Mouse (Mus musculus): ENCODE results near the gene Gprin2. TPM values are rescaled to one million over a fixed set of nuclear protein-coding genes. Genes with fewer than 3 reads are reported as not detected.
A peak's percentile ranks its signal among the peaks of the same experiment; 100 is the strongest.

Gene Gprin2
- polyA plus RNA-seq, 1 experiment from 2014 or later, result 2.0 TPM

DNA sequence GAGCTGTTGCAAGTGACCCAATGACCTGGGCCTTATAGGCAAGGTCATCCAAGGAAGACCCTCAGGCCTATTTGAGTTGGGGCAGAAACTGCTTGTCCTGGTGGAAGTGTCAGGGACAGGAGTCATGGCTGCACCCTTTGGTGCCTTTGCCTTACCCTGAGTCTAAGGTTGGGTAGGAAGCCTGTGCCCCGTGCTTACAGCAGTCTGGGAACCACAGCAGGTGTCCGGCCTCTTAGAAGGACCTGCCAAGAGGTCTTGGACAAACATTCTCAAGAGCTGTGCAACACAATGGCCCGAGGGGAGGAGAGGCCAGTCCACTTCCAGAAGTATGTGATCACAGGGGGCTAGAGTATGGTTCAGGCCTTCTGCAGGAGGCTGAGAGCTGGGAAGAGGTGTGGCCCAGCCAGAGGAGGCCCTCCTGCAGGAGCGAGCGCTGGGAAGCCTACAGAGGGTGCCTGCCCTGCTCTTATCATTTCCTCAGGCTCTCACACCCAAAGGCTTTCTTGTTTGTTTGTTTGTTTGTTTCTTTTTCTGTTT, 22.0 kb upstream of the Gprin2 start:
- Histone ChIP-seq H3K9ac (no peak overlapping the region), H3K27ac (no peak overlapping the region)
- WGBS, result 75% methylated on average over 5 of the region's 5 CpGs

DNA sequence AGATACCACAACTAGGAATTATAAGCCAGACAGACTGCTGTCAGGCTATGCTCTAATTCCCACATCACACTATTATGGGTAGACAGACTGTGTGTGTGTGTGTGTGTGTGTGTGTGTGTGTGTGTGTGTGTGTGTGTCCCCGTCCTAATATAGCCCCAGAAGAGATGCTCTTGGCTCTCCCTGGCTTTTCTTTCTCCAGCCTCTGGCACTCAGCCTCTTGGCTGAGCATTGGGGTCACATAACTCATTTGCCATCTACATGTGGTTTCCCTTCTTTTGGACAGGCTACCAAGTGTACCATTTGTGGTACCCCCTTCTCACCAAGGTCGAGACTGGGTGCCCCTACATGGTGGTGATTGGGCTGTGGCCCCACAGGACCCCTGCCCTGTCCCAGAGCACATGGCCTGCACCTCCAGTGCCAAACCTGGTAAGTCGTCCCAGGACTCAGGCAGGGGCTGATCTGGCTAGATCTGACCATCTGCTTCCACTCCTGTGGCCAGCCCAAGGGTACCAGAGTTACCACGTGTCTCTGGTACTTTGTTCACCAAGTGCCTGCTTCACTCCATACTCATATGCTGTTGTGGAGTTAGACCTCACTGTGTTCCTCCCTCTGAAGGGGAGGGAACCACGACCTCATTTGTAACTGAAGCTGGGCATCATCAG, 20.1 kb upstream of the Gprin2 start:
- Histone ChIP-seq H3K9me3 (replicated peaks) (no peaks in the 10 kb centered on the region), H3K27me3 (peaks cover 41% of the 10 kb centered on the region), H3K36me3 (ENCODE audit: poor library complexity, severe bottlenecking) (no peaks in the 10 kb centered on the region), H3K4me2 (no peak overlapping the region), H3K4me3 (no peak overlapping the region), H3K27ac (no peak overlapping the region), H3K9ac (no peak overlapping the region), H3K4me1 (peaks cover 4% of the 10 kb centered on the region; the same call in 1 of the 2 replicates)
- ATAC-seq, result no peak
- 72% methylated on average over 5 of the region's 5 CpGs for WGBS

More for the DNA sequence above, 22.0 kb upstream of the Gprin2 start:
- H3K9me3 ChIP-seq (replicated peaks), result no peaks in the 10 kb centered on the region
- H3K4me3 ChIP-seq, result no peak overlapping the region
- H3K4me2 ChIP-seq, result no peak overlapping the region
- H3K36me3 ChIP-seq (ENCODE audit: poor library complexity, severe bottlenecking), result no peaks in the 10 kb centered on the region
- peaks cover 4% of the 10 kb centered on the region; the same call in 1 of the 2 replicates for H3K4me1 ChIP-seq
- peaks cover 34% of the 10 kb centered on the region for H3K27me3 ChIP-seq
- ATAC-seq, result no peak

DNA sequence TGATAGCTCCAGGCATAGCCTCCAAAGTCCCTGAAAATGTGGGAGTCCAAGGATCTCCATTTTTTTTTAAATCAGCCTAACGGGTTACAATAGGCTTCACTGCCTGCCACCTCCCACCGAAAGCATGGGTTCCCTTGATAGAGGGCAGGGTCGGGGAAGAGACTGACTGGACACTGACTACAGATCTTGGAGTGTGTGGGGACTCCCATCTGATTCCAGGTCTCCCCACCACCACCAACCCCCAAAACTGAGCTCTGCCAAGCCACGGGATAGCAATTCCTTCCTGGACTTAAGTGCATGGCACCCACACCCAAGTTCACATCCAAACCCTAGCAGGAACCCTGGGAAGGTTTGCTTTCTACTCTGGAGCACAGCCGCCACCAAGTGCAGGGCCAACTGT, 19.0 kb upstream of the Gprin2 start:
- no peak overlapping the region for H3K4me3 ChIP-seq
- WGBS, result 80% methylated on average over 5 of the region's 5 CpGs
- H3K27me3 ChIP-seq, result peaks cover 41% of the 10 kb centered on the region
- ATAC-seq, result no peak
- no peaks in the 10 kb centered on the region for H3K9me3 ChIP-seq (replicated peaks)
- peaks cover 4% of the 10 kb centered on the region; the same call in 1 of the 2 replicates for H3K4me1 ChIP-seq
- no peaks in the 10 kb centered on the region for H3K36me3 ChIP-seq (ENCODE audit: poor library complexity, severe bottlenecking)
- H3K9ac ChIP-seq, result no peak overlapping the region
- H3K4me2 ChIP-seq, result no peak overlapping the region
- no peak overlapping the region for H3K27ac ChIP-seq

DNA sequence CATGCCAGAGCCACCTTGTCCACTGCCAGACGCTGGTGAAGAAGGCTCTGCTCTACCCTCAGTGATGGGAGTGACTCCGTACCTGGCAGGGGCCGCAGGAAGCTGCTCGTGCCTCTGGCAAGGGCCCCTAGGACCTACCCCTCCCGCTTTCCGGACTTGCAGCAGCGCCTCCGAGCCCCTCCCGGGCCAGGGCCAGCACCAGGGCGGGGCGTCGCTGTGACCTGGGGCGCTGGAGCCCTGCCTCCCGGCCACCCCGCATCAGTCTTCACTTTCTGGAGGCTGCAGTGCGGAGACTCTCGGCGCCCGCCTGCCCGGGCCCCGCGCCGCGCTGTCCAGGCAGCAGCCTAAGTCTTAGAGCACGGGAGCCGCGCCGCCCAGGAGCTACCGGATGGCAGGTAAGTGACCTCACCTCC, 18.3 kb upstream of the Gprin2 start:
- 8% methylated on average over 29 of the region's 29 CpGs for WGBS
- ATAC-seq, result no peak
- no peak overlapping the region for H3K9ac ChIP-seq
- H3K27me3 ChIP-seq, result peaks cover 41% of the 10 kb centered on the region
- no peak overlapping the region for H3K27ac ChIP-seq
- H3K4me1 ChIP-seq, result peaks cover 4% of the 10 kb centered on the region; the same call in 1 of the 2 replicates
- no peaks in the 10 kb centered on the region for H3K9me3 ChIP-seq (replicated peaks)
- H3K36me3 ChIP-seq (ENCODE audit: poor library complexity, severe bottlenecking), result no peaks in the 10 kb centered on the region
- peak overlapping the region; percentile 21 for H3K4me3 ChIP-seq
- peak overlapping the region; percentile 54 for H3K4me2 ChIP-seq

DNA sequence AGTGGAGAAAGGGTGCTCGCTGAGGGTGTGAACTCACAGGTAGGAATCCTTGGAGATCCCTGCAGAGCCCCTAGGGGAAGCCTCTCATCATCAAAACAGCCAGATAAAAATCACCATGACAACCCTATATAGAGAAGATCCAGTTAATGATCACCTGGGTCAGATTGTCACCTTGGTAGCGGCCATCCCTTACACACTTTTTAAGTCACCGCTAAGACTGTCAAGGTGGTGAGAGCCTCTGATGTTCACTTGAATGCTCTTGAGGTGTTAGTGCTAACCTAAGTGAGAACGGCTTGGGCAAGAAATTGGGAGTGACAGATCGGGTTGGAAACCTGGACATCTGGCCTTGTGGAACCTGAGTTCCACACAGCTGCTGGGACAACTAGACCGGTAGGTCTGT, 17.8 kb upstream of the Gprin2 start, which contains the start of gene Syt15:
Syt15 (plus strand) TSS at position 301 of the 400 bp plus-strand sequence.
- Histone ChIP-seq H3K27ac (no peak within 1 kb of the TSS), H3K9me3 (replicated peaks) (no peaks in the 10 kb centered on the region)

DNA sequence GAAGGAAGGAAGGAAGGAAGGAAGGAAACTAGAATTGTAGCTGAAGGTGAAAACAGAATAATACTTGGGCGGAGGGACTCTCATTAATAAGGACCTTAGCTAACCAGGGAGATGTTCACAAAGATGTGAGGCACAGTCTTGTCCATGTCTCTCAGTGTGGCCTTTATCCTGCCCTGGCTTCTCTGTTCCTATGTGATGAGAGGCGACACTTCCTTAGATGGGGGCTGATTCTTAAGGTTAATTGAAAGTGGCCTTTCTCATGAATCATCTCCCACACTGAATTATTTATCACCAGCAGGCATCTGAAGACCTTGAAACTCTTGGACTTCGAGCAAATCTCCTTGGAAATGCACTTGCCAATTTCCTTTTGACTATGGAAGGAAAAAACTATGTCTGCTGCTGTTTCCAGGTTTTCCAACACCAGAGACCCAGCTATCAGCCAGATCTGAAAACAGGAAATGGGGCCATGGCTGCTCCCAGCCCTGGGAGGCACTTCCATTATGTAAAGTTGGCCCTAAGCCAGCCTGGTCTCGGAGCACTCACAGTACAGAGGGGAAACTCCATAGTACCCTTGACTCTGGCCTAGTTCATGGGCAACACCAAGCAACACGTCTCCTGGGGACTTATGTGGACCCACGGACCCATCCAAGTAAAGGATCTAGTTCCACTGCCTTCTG, 14.1 kb upstream of the Gprin2 start:
- no peak overlapping the region for H3K27ac ChIP-seq
- H3K4me2 ChIP-seq, result no peak overlapping the region
- H3K9me3 ChIP-seq (replicated peaks), result no peaks in the 10 kb centered on the region
- H3K27me3 ChIP-seq, result peaks cover 28% of the 10 kb centered on the region
- ATAC-seq, result no peak
- no peak overlapping the region for H3K4me3 ChIP-seq
- no peak overlapping the region for H3K9ac ChIP-seq
- H3K4me1 ChIP-seq, result peaks cover 4% of the 10 kb centered on the region; the same call in 1 of the 2 replicates
- H3K36me3 ChIP-seq (ENCODE audit: poor library complexity, severe bottlenecking), result no peaks in the 10 kb centered on the region
- WGBS, result 72% methylated on average over 6 of the region's 6 CpGs

More for the DNA sequence above, 17.8 kb upstream of the Gprin2 start, which contains the start of gene Syt15:
- Histone ChIP-seq H3K4me3 (peak within 1 kb of the TSS; percentile 21), H3K27me3 (peaks cover 41% of the 10 kb centered on the region), H3K4me2 (peak within 1 kb of the TSS; percentile 54), H3K36me3 (ENCODE audit: poor library complexity, severe bottlenecking) (no peaks in the 10 kb centered on the region), H3K4me1 (peaks cover 4% of the 10 kb centered on the region; the same call in 1 of the 2 replicates), H3K9ac (no peak within 1 kb of the TSS)
- no peak for ATAC-seq
- WGBS, result 72% methylated on average over 6 of the region's 6 CpGs

DNA sequence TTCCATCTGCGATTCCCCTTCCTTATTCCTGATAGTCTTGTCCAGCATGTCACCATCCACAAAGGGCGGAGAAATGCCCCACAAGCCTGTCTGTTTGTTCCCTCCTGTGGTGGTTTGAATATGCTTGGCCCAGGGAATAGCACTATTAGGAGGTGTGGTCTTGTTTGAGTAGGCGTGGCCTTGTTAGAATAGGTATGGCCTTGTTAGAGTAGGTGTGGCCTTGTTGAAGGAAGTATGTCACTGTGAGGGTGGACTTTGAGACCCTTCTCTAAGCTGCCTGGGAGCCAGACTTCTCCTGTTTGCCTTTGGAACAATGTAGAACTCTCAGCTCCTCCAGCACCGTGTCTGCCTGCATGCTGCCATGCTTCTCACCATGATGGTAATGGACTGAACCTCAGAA, 8.5 kb upstream of the Gprin2 start:
- Histone ChIP-seq H3K36me3 (ENCODE audit: poor library complexity, severe bottlenecking) (no peaks in the 10 kb centered on the region), H3K9ac (no peak overlapping the region), H3K9me3 (replicated peaks) (no peaks in the 10 kb centered on the region), H3K4me1 (no peaks in the 10 kb centered on the region), H3K4me2 (no peak overlapping the region), H3K27ac (no peak overlapping the region), H3K27me3 (no peaks in the 10 kb centered on the region), H3K4me3 (no peak overlapping the region)
- WGBS, result 88% methylated on average over 4 of the region's 4 CpGs
- no peak for ATAC-seq

DNA sequence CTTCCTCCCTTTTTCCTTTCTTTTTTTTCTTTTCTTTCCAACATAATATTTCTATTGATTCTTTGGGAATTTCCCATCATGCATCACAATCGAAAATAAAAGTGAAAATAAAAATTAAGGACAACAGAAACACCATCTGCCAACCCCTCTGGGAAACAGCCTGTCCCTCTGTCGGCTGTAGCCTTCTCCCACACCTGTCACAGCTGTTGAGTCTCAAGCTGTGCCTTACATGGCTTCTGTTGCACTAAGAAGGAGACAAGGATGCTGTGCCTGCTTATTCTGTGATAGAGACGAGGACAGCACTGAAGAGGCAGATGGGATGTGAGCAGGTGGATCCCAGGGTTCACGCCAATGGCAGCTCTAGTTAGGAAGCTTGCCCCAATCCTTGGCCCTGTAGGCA, 7.6 kb upstream of the Gprin2 start:
- Histone ChIP-seq H3K36me3 (ENCODE audit: poor library complexity, severe bottlenecking) (no peaks in the 10 kb centered on the region), H3K4me2 (no peak overlapping the region), H3K4me1 (no peaks in the 10 kb centered on the region), H3K9ac (no peak overlapping the region), H3K27me3 (no peaks in the 10 kb centered on the region), H3K4me3 (no peak overlapping the region), H3K27ac (no peak overlapping the region), H3K9me3 (replicated peaks) (no peaks in the 10 kb centered on the region)
- no peak for ATAC-seq
- 50% methylated on average over 4 of the region's 4 CpGs for WGBS

DNA sequence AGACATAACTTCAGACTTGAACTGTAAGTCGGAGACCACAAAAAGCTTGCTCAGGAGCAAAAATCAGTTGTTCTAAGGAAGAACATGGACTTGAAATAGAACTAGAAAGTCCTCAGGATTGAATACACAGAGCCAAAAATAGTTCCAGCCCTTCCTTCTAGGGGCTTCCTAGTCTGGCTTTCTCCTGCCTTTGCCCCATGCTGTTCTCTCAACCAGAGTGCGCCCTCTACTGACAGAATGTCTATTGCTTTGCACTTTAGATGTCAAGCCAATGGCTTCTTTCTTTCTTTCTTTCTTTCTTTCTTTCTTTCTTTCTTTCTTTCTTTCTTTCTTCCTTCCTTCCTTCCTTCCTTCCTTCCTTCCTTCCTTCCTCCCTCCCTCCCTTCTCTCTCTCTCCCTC, 7.2 kb upstream of the Gprin2 start:
- H3K9ac ChIP-seq, result no peak overlapping the region
- no peak overlapping the region for H3K4me3 ChIP-seq
- no peak overlapping the region for H3K27ac ChIP-seq
- H3K4me2 ChIP-seq, result no peak overlapping the region
- H3K9me3 ChIP-seq (replicated peaks), result no peaks in the 10 kb centered on the region
- no peak for ATAC-seq
- H3K27me3 ChIP-seq, result no peaks in the 10 kb centered on the region
- no peaks in the 10 kb centered on the region for H3K36me3 ChIP-seq (ENCODE audit: poor library complexity, severe bottlenecking)
- H3K4me1 ChIP-seq, result no peaks in the 10 kb centered on the region
- 49% methylated on average over 2 of the region's 2 CpGs for WGBS

DNA sequence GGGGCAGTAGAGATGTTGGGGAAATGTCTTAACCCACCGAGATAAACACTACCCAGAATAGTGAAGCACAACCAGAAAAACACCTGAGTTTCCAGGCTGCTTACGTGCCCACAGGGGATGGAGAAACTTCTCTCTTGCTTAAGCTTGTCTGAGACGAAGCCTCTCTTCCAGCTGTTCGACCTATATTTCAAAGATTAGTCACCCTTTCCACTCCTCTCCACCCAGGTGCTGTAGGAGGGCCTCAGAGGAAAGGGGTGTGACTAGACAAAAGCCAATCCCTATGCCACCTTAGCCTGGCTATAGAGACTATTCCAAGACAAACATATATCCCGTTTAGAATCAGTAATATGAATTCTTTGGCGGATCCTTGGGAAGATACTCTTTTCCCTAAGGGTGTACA, 6.5 kb upstream of the Gprin2 start:
- Histone ChIP-seq H3K9me3 (replicated peaks) (no peaks in the 10 kb centered on the region), H3K27ac (no peak overlapping the region), H3K4me3 (no peak overlapping the region), H3K27me3 (no peaks in the 10 kb centered on the region), H3K9ac (no peak overlapping the region), H3K36me3 (ENCODE audit: poor library complexity, severe bottlenecking) (no peaks in the 10 kb centered on the region), H3K4me2 (no peak overlapping the region), H3K4me1 (no peaks in the 10 kb centered on the region)
- ATAC-seq, result no peak
- WGBS, result 87% methylated on average over 6 of the region's 6 CpGs

DNA sequence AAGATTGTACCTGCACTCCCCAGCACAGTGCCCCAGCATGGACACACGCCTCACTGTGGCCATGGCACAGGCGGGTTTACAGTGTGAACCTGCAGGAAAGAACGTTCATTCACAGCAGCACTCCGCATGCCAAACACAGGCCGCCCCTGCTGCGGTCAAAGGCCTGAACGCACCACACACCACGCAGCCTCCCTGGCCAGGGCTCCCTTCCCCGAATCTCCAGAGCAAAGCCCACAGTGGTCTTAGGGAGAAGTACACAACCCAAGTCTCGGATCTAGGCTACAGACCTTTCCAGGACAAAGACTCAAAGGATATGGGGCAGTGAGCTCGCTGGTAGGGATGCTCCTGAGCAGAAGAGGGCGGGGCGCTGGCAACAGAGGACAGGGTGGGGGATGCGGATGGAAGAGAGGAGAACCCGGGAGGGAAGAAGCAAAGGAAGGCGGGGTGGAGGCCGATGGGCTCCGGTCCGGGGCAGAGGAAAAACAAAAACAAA, 669 bp downstream of the Gprin2 start:
- Histone ChIP-seq H3K9ac (peak overlapping the region; percentile 74), H3K27ac (peak overlapping the region; percentile 44), H3K36me3 (ENCODE audit: poor library complexity, severe bottlenecking) (no peaks in the 10 kb centered on the region), H3K27me3 (peaks cover 9% of the 10 kb centered on the region; the same call in 1 of the 2 replicates), H3K4me3 (peak overlapping the region; percentile 76), H3K4me2 (peak overlapping the region; percentile 93), H3K9me3 (replicated peaks) (no peaks in the 10 kb centered on the region), H3K4me1 (peaks cover 5% of the 10 kb centered on the region; the same call in 1 of the 2 replicates)
- WGBS, result 3% methylated on average over 19 of the region's 19 CpGs
- peak; percentile 83 for ATAC-seq

DNA sequence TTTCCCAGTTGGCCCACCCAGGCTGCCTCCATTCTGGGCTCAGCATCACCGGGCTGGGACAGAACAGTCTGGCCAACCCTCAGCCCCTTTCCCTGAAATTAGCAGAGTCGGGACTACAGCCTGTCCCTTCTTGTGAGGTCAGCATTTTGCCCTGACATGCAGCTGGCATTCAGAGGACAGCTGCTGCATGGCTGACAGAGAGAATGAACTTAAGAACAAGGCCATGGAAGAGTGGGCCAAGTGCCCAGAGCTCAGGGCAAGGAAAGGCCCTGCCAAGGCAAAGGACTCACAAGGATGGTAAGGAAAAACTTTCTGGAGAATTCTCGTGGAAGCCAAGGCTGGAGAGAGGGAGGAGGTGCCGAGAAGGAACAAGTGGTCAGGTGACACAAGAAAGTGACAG, 4.7 kb downstream of the Gprin2 start:
- Histone ChIP-seq H3K27me3 (peaks cover 5% of the 10 kb centered on the region; the same call in 1 of the 2 replicates), H3K4me3 (no peak overlapping the region), H3K4me2 (no peak overlapping the region), H3K27ac (no peak overlapping the region), H3K4me1 (peaks cover 5% of the 10 kb centered on the region; the same call in 1 of the 2 replicates), H3K9ac (no peak overlapping the region), H3K36me3 (ENCODE audit: poor library complexity, severe bottlenecking) (peaks cover 9% of the 10 kb centered on the region; the same call in 1 of the 2 replicates), H3K9me3 (replicated peaks) (no peaks in the 10 kb centered on the region)
- WGBS, result 64% methylated on average over 4 of the region's 4 CpGs
- ATAC-seq, result no peak

Measured in forebrain, embryonic 13.5 days (tissue).